Mouse (Mus musculus): ENCODE data around the gene Atrnl1.

DNA sequence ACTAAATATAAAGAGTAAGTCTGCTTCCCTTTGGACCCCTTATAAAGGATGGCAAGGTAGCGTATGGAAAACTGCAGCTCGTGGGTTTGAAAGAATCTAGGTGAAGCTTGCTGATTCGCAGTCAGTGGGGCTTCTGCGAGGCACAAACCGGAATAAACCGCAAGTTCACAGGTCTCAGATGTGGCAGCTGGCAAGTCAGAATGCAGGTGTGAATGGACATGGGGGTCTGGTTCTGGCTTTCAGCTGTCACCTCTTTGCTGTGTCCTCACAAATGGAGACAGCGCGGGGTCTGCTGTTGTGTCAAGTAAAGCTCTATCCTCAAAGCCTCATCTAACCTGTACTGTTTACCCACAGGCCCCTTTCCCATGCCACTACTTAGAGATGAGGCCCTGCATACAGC, 440.2 kb downstream of the Atrnl1 start:
- TF ChIP-seq CHD2 (IDR thresholded peaks at IDR 0.05; ENCODE audit: low read depth, low read length) (no peak), ZNF384 (IDR thresholded peaks at IDR 0.05; ENCODE audit: low read depth, low read length) (no peak), MAFK (IDR thresholded peaks at IDR 0.05; ENCODE audit: insufficient read depth, low read depth, low read length) (no peak), ZC3H11A (IDR thresholded peaks at IDR 0.05; ENCODE audit: borderline replicate concordance, low read depth, low read length) (no peak)
